Mouse (Mus musculus) spleen, adult 2 months (tissue): Measurements from ENCODE around the gene Defb29. TPM values are rescaled to one million over a fixed set of nuclear protein-coding genes. Genes with fewer than 3 reads are reported as not detected.

Experiments used
- DNase-seq, 2 experiments: peaks; one replicate each; pipeline versions ENCODE4 v3.0.0 to v3.0.0-alpha.2; 2012 to 2021; ENCODE audit warnings: low spot score in 2 of 2, low read depth in 1 of 2
- H3K27ac ChIP-seq: fragments of 200-500 bp; 2 replicates; pipeline ENCODE4 v1.5.1; 2012; ENCODE audit warnings: low read length, inconsistent platforms; ENCODE audit not compliant: insufficient read depth
- H3K27me3 ChIP-seq: fragments of 200-500 bp; 2 replicates; pipeline ENCODE4 v1.6.1; 2012; ENCODE audit warnings: mild to moderate bottlenecking, moderate library complexity, low read length, inconsistent platforms; ENCODE audit not compliant: control insufficient read depth, insufficient read depth
- H3K36me3 ChIP-seq: fragments of 200-500 bp; 2 replicates; pipeline ENCODE4 v1.6.1; 2012; ENCODE audit warnings: mild to moderate bottlenecking, low read length, inconsistent platforms; ENCODE audit not compliant: control insufficient read depth, insufficient read depth
- H3K4me1 ChIP-seq: fragments of 200-500 bp; 2 replicates; pipeline ENCODE4 v1.6.1; 2011; ENCODE audit warnings: inconsistent platforms; ENCODE audit not compliant: control insufficient read depth, insufficient read depth, insufficient read length
- H3K4me3 ChIP-seq: fragments of 200-500 bp; 2 replicates; pipeline ENCODE4 v1.5.1; 2011; ENCODE audit warnings: mild to moderate bottlenecking, inconsistent platforms; ENCODE audit not compliant: insufficient read depth, insufficient read length; ENCODE audit errors: extremely low read depth
- CTCF ChIP-seq: fragments of 200-500 bp; IDR thresholded peaks from 2 replicates; pipeline ENCODE4 v1.5.1; 2011; ENCODE audit warnings: mild to moderate bottlenecking, inconsistent platforms; ENCODE audit not compliant: insufficient read depth, insufficient read length, insufficient replicate concordance; ENCODE audit errors: extremely low read depth
- POLR2A ChIP-seq: fragments of 200-500 bp; IDR thresholded peaks from 2 replicates; pipeline ENCODE4 v1.6.1; 2011; ENCODE audit warnings: low read depth, low read length, inconsistent platforms
- WGBS: fragments of 180-500 bp; shearing (Covaris S2); methylation state at CpG from one replicate; pipeline ENCODE4 v1.1.7; 2018; 5-methylcytosine and 5-hydroxymethylcytosine counted together
- polyA plus RNA-seq: library from polyadenylated mRNA; depleted of rRNA; stranded (reverse); fragments of >200 nt; gene quantifications from 2 replicates; pipeline ENCODE4 v1.2.3, GENCODE M21; 2012

The Defb29 gene
- polyA plus RNA-seq, 1 experiment: not detected

- no peak for DNase-seq
These were observed 4.8 kb upstream of the Defb29 start for GRCm38 (mm10) chr2:152544691-152545090.

GRCm38 (mm10) chr2:152543478-152543877, 3.6 kb upstream of the Defb29 start:
- no peak for TF ChIP-seq POLR2A
- TF ChIP-seq CTCF: no peak
- DNase-seq: no peak

More at GRCm38 (mm10) chr2:152544691-152545090, 4.8 kb upstream of the Defb29 start:
- H3K27ac ChIP-seq: no peak overlapping the region
- no peak for TF ChIP-seq POLR2A
- no peak for TF ChIP-seq CTCF
- H3K27me3 ChIP-seq: no peaks in the 10 kb centered on the region
- no peak overlapping the region for H3K4me3 ChIP-seq
- no peaks in the 10 kb centered on the region for H3K36me3 ChIP-seq
- H3K4me1 ChIP-seq: no peaks in the 10 kb centered on the region
- 11% methylated on average over 4 of the region's 4 CpGs for WGBS

GRCm38 (mm10) chr2:152542897-152543296, 3.0 kb upstream of the Defb29 start:
- no peaks in the 10 kb centered on the region for H3K4me1 ChIP-seq
- H3K36me3 ChIP-seq: no peaks in the 10 kb centered on the region
- H3K27ac ChIP-seq: no peak overlapping the region
- WGBS: 81% methylated on average over 2 of the region's 2 CpGs
- H3K4me3 ChIP-seq: no peak overlapping the region
- DNase-seq: no peak
- TF ChIP-seq CTCF (no peak), POLR2A (no peak)
- no peaks in the 10 kb centered on the region for H3K27me3 ChIP-seq

More at GRCm38 (mm10) chr2:152543478-152543877, 3.6 kb upstream of the Defb29 start:
- no peak overlapping the region for H3K27ac ChIP-seq
- 83% methylated on average over 4 of the region's 4 CpGs for WGBS
- no peaks in the 10 kb centered on the region for H3K27me3 ChIP-seq
- no peaks in the 10 kb centered on the region for H3K4me1 ChIP-seq
- no peak overlapping the region for H3K4me3 ChIP-seq
- no peaks in the 10 kb centered on the region for H3K36me3 ChIP-seq

GRCm38 (mm10) chr2:152541979-152542378, 2.1 kb upstream of the Defb29 start:
- TF ChIP-seq CTCF (no peak), POLR2A (no peak)
- no peak for DNase-seq
- Histone ChIP-seq H3K4me1 (no peaks in the 10 kb centered on the region), H3K36me3 (no peaks in the 10 kb centered on the region), H3K27ac (no peak overlapping the region), H3K4me3 (no peak overlapping the region), H3K27me3 (no peaks in the 10 kb centered on the region)
- 29% methylated on average over 9 of the region's 9 CpGs for WGBS

- Histone ChIP-seq H3K27ac (no peak within 1 kb of the TSS), H3K4me3 (no peak within 1 kb of the TSS), H3K36me3 (no peaks in the 10 kb centered on the region), H3K27me3 (no peaks in the 10 kb centered on the region), H3K4me1 (no peaks in the 10 kb centered on the region)
- TF ChIP-seq CTCF: no peak
- no peak for TF ChIP-seq POLR2A
- no peak for DNase-seq
- WGBS: 74% methylated on average over 4 of the region's 4 CpGs
These were observed 21.9 kb downstream of the Defb29 start, which contains the start of gene Defb28 for GRCm38 (mm10) chr2:152517981-152518380. Defb28 (plus strand) TSS chr2:152518255.

GRCm38 (mm10) chr2:152516084-152516483, 23.8 kb downstream of the Defb29 start:
- no peak overlapping the region for H3K4me3 ChIP-seq
- DNase-seq: no peak
- TF ChIP-seq POLR2A: no peak
- no peaks in the 10 kb centered on the region for H3K36me3 ChIP-seq
- no peaks in the 10 kb centered on the region for H3K4me1 ChIP-seq
- WGBS: 46% methylated on average over 4 of the region's 4 CpGs
- H3K27me3 ChIP-seq: no peaks in the 10 kb centered on the region
- H3K27ac ChIP-seq: no peak overlapping the region

GRCm38 (mm10) chr2:152511592-152511991, 28.3 kb downstream of the Defb29 start, which contains the start of gene Defb26:
Defb26 (minus strand) TSS chr2:152511692.
- H3K36me3 ChIP-seq: no peaks in the 10 kb centered on the region
- H3K27ac ChIP-seq: no peak within 1 kb of the TSS
- WGBS: 80% methylated on average over 1 of the region's 1 CpGs
- H3K4me1 ChIP-seq: no peaks in the 10 kb centered on the region
- H3K4me3 ChIP-seq: no peak within 1 kb of the TSS
- no peak for DNase-seq
- no peaks in the 10 kb centered on the region for H3K27me3 ChIP-seq
- TF ChIP-seq POLR2A (no peak), CTCF (no peak)

- WGBS: 55% methylated on average over 2 of the region's 2 CpGs
- DNase-seq: no peak
- no peak overlapping the region for H3K4me3 ChIP-seq
- H3K36me3 ChIP-seq: no peaks in the 10 kb centered on the region
- no peak for TF ChIP-seq CTCF
- TF ChIP-seq POLR2A: no peak
- H3K27me3 ChIP-seq: no peaks in the 10 kb centered on the region
- no peak overlapping the region for H3K27ac ChIP-seq
- no peaks in the 10 kb centered on the region for H3K4me1 ChIP-seq
These were observed 35.9 kb downstream of the Defb29 start for GRCm38 (mm10) chr2:152503950-152504349.
